Mouse (Mus musculus) intestine, embryonic 15.5 days (tissue): Measurements from ENCODE around the gene Gm17428. TPM values are rescaled to one million over a fixed set of nuclear protein-coding genes. Genes with fewer than 3 reads are reported as not detected.
"Not testable (repeated sequence)": the region's sequence is repeated elsewhere in the genome, so short reads cannot be mapped to it uniquely, and the experiment has no call there.

ENCODE experiments used
- ATAC-seq: fragments of 200-750 bp; cut with Nextera tagmentation; 2 replicates; pipeline ENCODE4 v1.8.0; 2017; ENCODE audit warnings: moderate TSS enrichment, moderate library complexity
- H3K27ac ChIP-seq: fragments of 300-500 bp; sonication (generic); 2 replicates; pipeline ENCODE4 v1.5.1; 2015; ENCODE audit warnings: mild to moderate bottlenecking, inconsistent platforms
- H3K27me3 ChIP-seq: fragments of 300-500 bp; sonication (generic); replicated peaks from 2 replicates; pipeline ENCODE4 v1.6.1; 2015; ENCODE audit warnings: inconsistent platforms
- H3K36me3 ChIP-seq: fragments of 300-500 bp; sonication (generic); 2 replicates; pipeline ENCODE4 v1.6.1; 2015; ENCODE audit warnings: inconsistent platforms
- H3K4me1 ChIP-seq: fragments of 300-500 bp; sonication (generic); replicated peaks from 2 replicates; pipeline ENCODE4 v1.6.1; 2015; ENCODE audit warnings: inconsistent platforms
- H3K4me2 ChIP-seq: fragments of 300-500 bp; sonication (generic); replicated peaks from 2 replicates; pipeline ENCODE4 v1.6.1; 2015; ENCODE audit warnings: mild to moderate bottlenecking, inconsistent platforms
- H3K4me3 ChIP-seq: fragments of 300-500 bp; sonication (generic); replicated peaks from 2 replicates; pipeline ENCODE4 v1.5.1; 2015; ENCODE audit warnings: inconsistent platforms
- H3K9ac ChIP-seq: fragments of 300-500 bp; sonication (generic); 2 replicates; pipeline ENCODE4 v1.6.1; 2015; ENCODE audit warnings: inconsistent platforms
- H3K9me3 ChIP-seq: fragments of 300-500 bp; sonication (generic); 2 replicates; pipeline ENCODE4 v1.6.1; 2016; ENCODE audit warnings: inconsistent platforms
- WGBS: fragments of 180-500 bp; shearing (Covaris S2); methylation state at CpG from one replicate; pipeline ENCODE4 v1.1.7; 2015; 5-methylcytosine and 5-hydroxymethylcytosine counted together
- polyA plus RNA-seq: library from polyadenylated mRNA; unstranded; fragments of >200 nt; fragmentation: Nextera tagmentation; extraction: Ambion mirVana; gene quantifications from 2 replicates; pipeline ENCODE4 v1.2.1, GENCODE M21; 2015

The Gm17428 gene
- polyA plus RNA-seq, 1 experiment from 2014 or later: not detected

DNA sequence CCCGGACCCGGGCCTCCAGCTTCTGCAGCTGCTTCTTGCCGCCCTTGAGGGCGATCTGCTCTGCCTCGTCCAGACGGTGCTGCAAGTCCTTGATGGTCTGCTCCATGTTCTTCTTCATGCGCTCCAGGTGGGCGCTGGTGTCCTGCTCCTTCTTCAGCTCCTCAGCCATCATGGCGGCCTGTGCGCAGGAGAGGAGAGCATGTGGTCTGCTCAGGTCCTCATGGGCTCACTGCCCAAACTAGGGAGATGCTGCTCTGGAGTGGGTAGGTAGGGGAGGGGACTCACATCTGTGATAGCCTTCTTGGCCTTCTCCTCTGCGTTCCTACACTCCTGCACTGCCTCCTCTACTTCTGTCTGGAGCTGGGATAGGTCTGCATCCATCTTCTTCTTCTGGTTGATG, 3.9 kb upstream of the Gm17428 start:
- 89% methylated on average over 11 of the region's 11 CpGs for WGBS
- H3K4me2 ChIP-seq, ATAC-seq, H3K9me3 ChIP-seq, H3K4me1 ChIP-seq, H3K9ac ChIP-seq, H3K27ac ChIP-seq, H3K36me3 ChIP-seq, H3K27me3 ChIP-seq, H3K4me3 ChIP-seq: not testable (repeated sequence)

DNA sequence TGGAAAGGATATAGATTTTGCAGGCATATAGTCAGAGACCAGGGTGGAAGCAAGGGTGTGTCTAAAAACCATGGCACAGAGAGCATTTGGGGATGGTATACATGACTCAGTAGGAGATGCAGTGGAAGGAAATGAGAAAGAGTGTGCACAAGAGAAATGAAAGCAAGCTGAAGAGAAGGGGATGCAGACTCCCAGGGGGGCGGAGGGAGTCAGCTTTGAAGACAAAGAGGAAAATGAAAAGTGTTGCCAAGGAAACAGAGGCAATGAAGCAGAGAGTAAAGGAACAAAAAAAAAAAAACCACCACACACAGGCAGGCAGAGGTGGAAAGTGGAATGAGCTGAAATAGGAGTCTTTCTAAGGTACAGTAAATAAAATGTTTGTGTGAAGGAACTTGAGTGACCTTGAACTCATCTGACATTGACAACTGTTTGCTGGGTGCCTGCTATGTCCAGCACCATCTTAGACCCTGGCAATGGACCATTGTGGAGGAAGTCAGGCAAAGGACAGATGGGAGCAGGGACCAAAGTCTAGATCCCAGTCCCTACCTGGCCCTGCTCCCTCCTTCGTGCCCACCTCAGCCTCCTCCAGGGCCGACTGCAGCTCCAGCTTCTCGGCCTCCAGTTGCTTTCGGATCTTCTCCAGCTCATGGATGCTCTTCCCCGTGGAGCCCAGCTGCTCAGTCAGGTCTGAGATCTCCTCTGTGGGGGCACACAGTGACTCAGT, 2.5 kb upstream of the Gm17428 start:
- no peak overlapping the region for H3K4me2 ChIP-seq
- 75% methylated on average over 6 of the region's 6 CpGs for WGBS
- ATAC-seq: no peak
- H3K27me3 ChIP-seq: no peaks in the 10 kb centered on the region
- H3K9me3 ChIP-seq: no peaks in the 10 kb centered on the region
- no peak overlapping the region for H3K9ac ChIP-seq
- H3K27ac ChIP-seq: no peak overlapping the region
- H3K4me1 ChIP-seq: no peaks in the 10 kb centered on the region
- no peaks in the 10 kb centered on the region for H3K36me3 ChIP-seq
- no peak overlapping the region for H3K4me3 ChIP-seq

DNA sequence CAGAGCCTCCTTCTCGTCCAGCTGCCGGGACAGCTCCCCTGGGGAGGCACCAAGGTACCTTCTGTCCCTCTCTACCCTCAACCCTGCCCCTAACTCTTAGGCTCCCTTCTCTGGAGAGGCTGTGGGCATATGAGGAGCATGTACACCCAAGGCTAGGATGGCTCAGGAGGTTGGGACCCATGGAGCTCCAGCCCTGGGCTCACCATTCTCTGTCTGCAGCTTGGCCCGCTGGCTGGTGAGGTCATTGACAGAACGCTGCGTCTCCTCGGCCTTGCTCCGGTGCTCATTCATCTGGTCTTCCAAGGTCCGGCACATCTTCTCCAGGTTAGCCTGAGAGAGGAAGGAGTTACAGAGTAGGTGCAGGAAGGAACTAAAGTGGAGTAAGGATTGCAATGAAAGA, 1.9 kb downstream of the Gm17428 start:
- no peak for ATAC-seq
- Histone ChIP-seq H3K9ac (no peak overlapping the region), H3K9me3 (no peaks in the 10 kb centered on the region), H3K4me2 (no peak overlapping the region), H3K27me3 (no peaks in the 10 kb centered on the region), H3K27ac (no peak overlapping the region), H3K36me3 (no peaks in the 10 kb centered on the region), H3K4me1 (no peaks in the 10 kb centered on the region), H3K4me3 (no peak overlapping the region)
- WGBS: 82% methylated on average over 8 of the region's 8 CpGs

DNA sequence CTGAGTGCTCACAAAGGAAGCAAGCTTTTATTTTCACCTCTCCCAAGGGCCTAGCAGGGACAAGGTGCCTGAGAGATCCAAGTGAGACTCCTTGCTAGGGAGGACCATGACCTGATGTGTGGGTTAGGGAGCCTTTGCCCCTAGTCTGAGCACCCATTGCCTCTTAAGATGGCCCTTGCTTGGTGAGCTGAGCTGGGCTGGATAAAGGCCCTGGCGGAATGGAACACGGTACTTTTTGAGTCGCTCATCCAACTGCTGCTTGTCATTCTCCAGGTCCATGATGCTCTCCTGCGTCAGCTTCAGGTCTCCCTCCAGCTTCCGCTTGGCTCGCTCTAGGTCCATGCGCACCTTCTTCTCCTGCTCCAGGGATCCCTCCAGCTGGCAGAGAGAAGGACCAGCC, 5.2 kb downstream of the Gm17428 start:
- Histone ChIP-seq H3K36me3 (no peaks in the 10 kb centered on the region), H3K27ac (no peak overlapping the region), H3K27me3 (no peaks in the 10 kb centered on the region), H3K4me3 (no peak overlapping the region), H3K9ac (no peak overlapping the region), H3K4me2 (no peak overlapping the region), H3K4me1 (no peaks in the 10 kb centered on the region), H3K9me3 (no peaks in the 10 kb centered on the region)
- 92% methylated on average over 7 of the region's 7 CpGs for WGBS
- no peak for ATAC-seq

DNA sequence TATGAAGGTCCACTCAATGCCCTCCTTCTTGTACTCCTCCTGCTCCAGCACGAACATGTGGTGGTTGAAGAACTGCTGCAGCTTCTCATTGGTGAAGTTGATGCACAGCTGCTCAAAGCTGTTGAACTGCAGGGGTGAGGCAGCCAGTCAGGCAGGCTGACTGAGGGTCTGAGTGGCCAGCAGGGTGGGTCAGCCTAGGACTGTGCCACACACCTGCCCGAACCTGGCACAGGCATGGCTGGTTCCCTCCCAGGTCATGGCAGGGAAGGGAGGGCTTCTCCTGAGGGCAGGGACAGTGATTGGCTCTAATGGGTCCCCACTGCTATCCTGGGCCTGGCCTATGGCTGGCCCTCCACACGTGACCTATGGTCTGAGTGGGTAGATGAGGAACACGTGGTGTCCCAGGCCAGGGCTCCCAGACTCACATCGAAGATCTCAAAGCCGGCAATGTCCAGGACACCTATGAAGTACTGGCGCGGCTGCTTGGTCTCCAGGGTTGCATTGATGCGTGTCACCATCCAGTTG, 11.7 kb downstream of the Gm17428 start:
- 92% methylated on average over 9 of the region's 9 CpGs for WGBS
- not testable (repeated sequence) for H3K9me3 ChIP-seq, ATAC-seq, H3K4me1 ChIP-seq, H3K9ac ChIP-seq, H3K4me2 ChIP-seq, H3K27me3 ChIP-seq, H3K36me3 ChIP-seq, H3K27ac ChIP-seq, H3K4me3 ChIP-seq

DNA sequence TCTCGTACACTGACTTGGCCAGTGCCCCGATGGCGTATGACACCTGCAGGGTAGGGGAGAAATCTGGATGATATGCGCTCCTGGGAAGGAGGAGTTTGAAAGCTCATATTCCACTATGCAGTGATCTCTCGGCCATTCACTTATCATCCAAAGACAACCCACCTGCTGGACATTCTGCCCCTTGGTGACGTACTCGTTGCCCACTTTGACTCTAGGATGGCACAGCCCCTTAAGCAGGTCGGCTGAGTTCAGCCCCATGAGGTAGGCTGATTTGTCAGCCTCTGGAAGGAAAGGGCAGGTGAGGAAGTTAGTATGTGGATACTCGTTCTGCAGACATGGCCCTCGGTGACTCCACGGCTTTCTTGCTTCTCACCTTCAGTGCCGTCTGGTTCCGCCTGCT, 12.1 kb downstream of the Gm17428 start:
- H3K9me3 ChIP-seq: no peaks in the 10 kb centered on the region
- no peaks in the 10 kb centered on the region for H3K27me3 ChIP-seq
- no peak overlapping the region for H3K4me3 ChIP-seq
- WGBS: 84% methylated on average over 13 of the region's 13 CpGs
- peaks cover 6% of the 10 kb centered on the region; the same call in 1 of the 2 replicates for H3K4me1 ChIP-seq
- no peak for ATAC-seq
- no peaks in the 10 kb centered on the region for H3K36me3 ChIP-seq
- H3K27ac ChIP-seq: no peak overlapping the region
- H3K9ac ChIP-seq: no peak overlapping the region
- H3K4me2 ChIP-seq: no peak overlapping the region

DNA sequence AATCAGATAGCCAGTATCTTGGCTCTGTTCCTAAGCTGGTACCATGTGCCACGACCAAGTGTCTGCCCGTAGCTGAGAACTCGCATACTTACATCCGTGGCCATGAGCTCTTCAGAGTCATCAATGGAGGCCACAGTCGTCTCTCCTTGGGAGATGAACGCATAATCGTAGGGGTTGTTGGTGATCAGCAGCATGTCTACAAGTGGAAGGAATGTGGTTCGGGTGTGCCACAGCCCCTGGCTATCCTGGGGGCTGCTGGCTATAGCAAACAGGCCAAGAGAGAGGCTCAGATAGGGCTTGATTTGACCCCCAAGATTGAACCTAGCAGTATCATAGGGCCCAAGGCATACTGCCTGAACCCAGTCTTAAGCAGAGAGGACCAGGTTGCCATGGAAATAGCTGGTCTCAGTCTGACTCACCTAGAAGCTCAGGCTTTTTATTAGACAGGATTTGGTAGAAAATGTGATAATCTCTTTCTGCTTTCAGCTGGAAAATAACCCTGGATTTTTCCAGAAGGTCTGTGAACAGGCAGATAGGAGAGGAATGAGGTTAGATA, 13.2 kb downstream of the Gm17428 start:
- H3K4me1 ChIP-seq: peaks cover 8% of the 10 kb centered on the region; the same call in 1 of the 2 replicates
- no peak overlapping the region for H3K27ac ChIP-seq
- H3K9me3 ChIP-seq: no peaks in the 10 kb centered on the region
- no peak for ATAC-seq
- H3K4me3 ChIP-seq: no peak overlapping the region
- H3K27me3 ChIP-seq: no peaks in the 10 kb centered on the region
- H3K4me2 ChIP-seq: no peak overlapping the region
- WGBS: 87% methylated on average over 8 of the region's 8 CpGs
- H3K36me3 ChIP-seq: no peaks in the 10 kb centered on the region
- no peak overlapping the region for H3K9ac ChIP-seq

DNA sequence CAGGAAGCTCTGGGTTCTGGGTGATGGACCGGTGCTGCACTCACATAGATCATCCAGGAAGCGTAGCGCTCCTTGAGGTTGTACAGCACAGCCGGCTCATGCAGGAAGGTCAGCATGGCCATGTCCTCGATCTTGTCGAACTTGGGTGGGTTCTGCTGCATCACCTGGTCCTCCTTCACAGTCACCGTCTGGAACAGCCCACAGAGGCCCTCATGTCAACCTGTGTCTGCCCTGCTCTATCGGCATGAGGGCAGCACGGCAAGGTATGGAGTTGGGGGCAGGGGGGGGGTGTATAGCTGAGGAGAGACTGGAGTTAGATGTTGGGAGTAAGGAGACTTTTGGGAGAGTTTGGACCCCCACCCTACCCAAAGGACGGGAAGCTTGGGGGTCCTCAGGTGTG, 15.5 kb downstream of the Gm17428 start:
- no peak for ATAC-seq
- Histone ChIP-seq H3K4me3 (no peak overlapping the region), H3K9me3 (no peaks in the 10 kb centered on the region)

DNA sequence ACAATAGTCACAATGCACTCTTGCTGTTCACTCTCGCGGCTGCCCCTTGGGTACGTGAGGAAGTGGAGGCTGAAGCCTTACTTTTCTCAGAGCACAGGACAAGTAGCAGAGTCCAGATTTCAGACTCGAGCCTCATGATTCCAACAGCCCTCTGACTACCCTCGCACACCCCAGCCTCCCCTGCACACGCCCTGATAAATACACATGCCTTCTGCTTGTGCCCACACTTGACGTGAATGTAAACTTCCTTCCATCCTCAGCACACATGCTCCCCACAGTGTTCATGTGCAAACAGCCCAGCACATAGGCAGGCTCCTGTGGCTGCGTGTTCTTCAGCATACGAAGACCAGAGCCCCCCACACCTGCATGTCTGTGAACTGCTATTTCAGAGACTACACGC, 16.9 kb downstream of the Gm17428 start:
- Histone ChIP-seq H3K9ac (no peak overlapping the region), H3K9me3 (no peaks in the 10 kb centered on the region), H3K36me3 (no peaks in the 10 kb centered on the region), H3K4me2 (no peak overlapping the region), H3K4me1 (peaks cover 8% of the 10 kb centered on the region; the same call in 1 of the 2 replicates), H3K4me3 (no peak overlapping the region), H3K27me3 (no peaks in the 10 kb centered on the region), H3K27ac (no peak overlapping the region)
- 32% methylated on average over 10 of the region's 10 CpGs for WGBS
- ATAC-seq: peak; percentile 65

More for the DNA sequence above, 15.5 kb downstream of the Gm17428 start:
- WGBS: 92% methylated on average over 10 of the region's 10 CpGs
- Histone ChIP-seq H3K4me1 (peaks cover 8% of the 10 kb centered on the region; the same call in 1 of the 2 replicates), H3K9ac (no peak overlapping the region), H3K36me3 (no peaks in the 10 kb centered on the region), H3K27me3 (no peaks in the 10 kb centered on the region), H3K27ac (no peak overlapping the region), H3K4me2 (no peak overlapping the region)

DNA sequence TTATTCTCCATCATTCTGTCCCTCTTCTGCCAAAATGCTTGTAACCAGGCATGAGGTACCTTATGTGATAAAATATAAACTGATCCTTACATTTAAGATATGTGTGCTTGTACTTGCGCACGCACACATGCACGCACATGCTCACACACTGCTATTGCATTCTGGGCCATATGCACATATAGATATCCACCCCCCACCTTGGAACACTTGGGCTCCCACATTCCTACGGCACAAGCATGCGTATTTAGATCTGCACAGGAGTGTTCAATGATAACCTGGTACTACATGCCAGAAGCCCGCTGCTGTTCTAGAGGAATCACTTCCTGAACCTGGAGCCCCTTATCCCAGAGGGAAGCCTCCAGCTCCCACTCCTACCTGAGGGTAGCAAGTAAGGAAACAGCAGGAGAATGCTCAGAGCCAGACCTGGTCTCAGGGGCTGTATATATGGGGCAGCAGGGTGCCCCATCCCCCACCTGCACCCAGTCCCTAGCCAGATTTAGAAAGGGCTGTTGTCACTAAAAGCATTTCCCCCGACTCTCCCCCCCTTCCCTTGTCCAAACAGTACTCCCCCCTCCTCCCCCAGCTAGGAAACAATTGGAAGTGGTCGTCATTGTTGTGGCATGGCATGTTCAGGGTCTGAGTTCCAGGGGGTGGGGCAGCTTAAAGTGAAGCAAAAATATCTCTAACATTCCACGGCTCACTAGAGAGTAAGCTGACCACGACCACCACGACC, 17.6 kb downstream of the Gm17428 start, which contains the start of gene Myh7:
Gene Myh7 (minus strand): TSS at position 491 of the 733 bp plus-strand sequence.
- H3K27me3 ChIP-seq: no peaks in the 10 kb centered on the region
- H3K36me3 ChIP-seq: no peaks in the 10 kb centered on the region
- no peak within 1 kb of the TSS for H3K27ac ChIP-seq
- H3K9ac ChIP-seq: no peak within 1 kb of the TSS
- H3K4me3 ChIP-seq: no peak within 1 kb of the TSS
- no peaks in the 10 kb centered on the region for H3K9me3 ChIP-seq
- peaks cover 8% of the 10 kb centered on the region; the same call in 1 of the 2 replicates for H3K4me1 ChIP-seq
- WGBS: 48% methylated on average over 11 of the region's 11 CpGs
- H3K4me2 ChIP-seq: no peak within 1 kb of the TSS
- no peak for ATAC-seq

DNA sequence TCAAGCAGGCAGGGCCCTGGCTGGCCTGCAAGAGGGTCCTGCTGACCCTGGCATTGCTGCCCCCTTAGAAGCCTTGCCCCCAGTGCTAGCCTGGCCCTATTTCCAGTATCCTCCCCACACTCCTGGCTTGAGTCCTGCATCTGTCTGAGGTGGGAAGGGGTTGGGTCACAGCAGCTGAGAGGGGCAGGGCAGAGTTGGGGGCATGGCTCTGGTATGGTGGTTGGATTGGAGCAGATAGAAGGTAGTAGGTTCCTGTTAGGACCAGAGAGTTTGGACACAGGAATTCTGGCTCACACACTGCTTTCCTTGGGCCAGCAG, 18.1 kb downstream of the Gm17428 start:
- no peak overlapping the region for H3K27ac ChIP-seq
- ATAC-seq: no peak
- H3K4me3 ChIP-seq: no peak overlapping the region
- no peak overlapping the region for H3K9ac ChIP-seq
- H3K36me3 ChIP-seq: no peaks in the 10 kb centered on the region
- no peaks in the 10 kb centered on the region for H3K27me3 ChIP-seq
- peaks cover 8% of the 10 kb centered on the region; the same call in 1 of the 2 replicates for H3K4me1 ChIP-seq
- no peak overlapping the region for H3K4me2 ChIP-seq
- no peaks in the 10 kb centered on the region for H3K9me3 ChIP-seq

DNA sequence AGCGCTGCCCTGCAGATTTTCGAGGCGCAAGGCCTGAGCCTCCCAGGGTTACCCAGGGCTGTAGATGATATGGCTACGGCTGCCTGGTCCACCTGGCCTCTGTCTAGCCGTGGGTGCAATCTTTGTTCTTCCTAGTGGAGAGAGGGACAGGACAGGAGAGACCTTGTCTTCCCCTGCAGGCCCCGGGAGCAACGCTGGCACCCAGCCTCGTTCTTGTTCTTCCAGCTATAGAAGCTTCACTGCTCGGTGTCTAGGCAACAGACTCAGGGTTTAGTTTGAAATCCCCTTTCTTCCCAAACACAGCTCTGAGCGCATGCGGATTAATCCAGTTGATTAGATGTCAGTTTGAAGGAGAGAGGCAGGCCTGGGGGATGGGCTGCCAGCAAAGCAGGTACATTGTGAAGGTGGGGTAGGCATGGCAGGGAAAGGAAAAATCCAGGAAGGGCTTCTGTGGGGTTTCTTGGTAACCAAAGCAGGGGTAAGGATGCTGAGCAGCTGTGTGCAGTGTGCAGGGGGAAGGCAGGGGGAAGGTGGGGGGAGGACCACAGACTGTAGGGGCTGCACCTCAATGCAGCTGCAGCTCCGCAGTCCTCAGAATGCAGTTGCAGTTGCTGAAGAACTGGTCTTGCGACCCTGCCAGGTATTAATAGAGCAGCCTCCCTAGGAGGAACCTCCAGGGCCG, 18.9 kb downstream of the Gm17428 start:
- Histone ChIP-seq H3K4me2 (no peak overlapping the region), H3K9me3 (no peaks in the 10 kb centered on the region), H3K36me3 (no peaks in the 10 kb centered on the region), H3K9ac (no peak overlapping the region), H3K27me3 (no peaks in the 10 kb centered on the region), H3K4me3 (no peak overlapping the region), H3K27ac (no peak overlapping the region), H3K4me1 (peaks cover 8% of the 10 kb centered on the region; the same call in 1 of the 2 replicates)
- no peak for ATAC-seq
- 59% methylated on average over 14 of the region's 14 CpGs for WGBS
